Mouse (Mus musculus): ENCODE results near the gene Fkbp3.

- TF ChIP-seq CTCF (IDR thresholded peaks at IDR 0.05; ENCODE audit: control insufficient read depth, insufficient read depth, low read length) (no peak), POLR2A (IDR thresholded peaks at IDR 0.05; ENCODE audit: borderline replicate concordance, control insufficient read depth, low read depth, low read length) (no peak)
These were observed 7.6 kb downstream of the Fkbp3 start for GRCm38 (mm10) chr12:65066234-65066633.

Measured in bone marrow, adult 2 months (tissue).